Comparison of ENCODE assay signal across 25 mouse cellular contexts in genomic region chr6:7277431-7277830, GRCm38 (mm10).
DNase-seq lines count a peak whose midpoint lies in the region; ATAC-seq and TF ChIP-seq lines count a peak whose summit lies in the region.
"Had no signal": no experiment of that assay in that cellular context is flagged by ENCODE, and none has a peak within 500 bp of the region (broad histone marks: within the 10 kb centered on the region; RNA-seq: fewer than 3 reads in every experiment).

No protein-coding gene starts in this region.

- H3K27ac ChIP-seq in lung, embryonic 14.5 days (ENCODE audit: low read depth) = no peak overlapping the region
- H3K27ac ChIP-seq in embryonic facial prominence, embryonic 13.5 days = no peak overlapping the region
- no peak overlapping the region for H3K27ac ChIP-seq in limb, embryonic 14.5 days (replicated peaks; ENCODE audit: low read depth, low read length)
- H3K27ac ChIP-seq: forebrain, embryonic 13.5 days; heart, embryonic 10.5 days; layer of hippocampus, adult 2 months; limb, embryonic 13.5 days; liver, embryonic 13.5 days; macrophage; midbrain, embryonic 15.5 days; neural tube, embryonic 12.5 days had no signal

- no peaks in the 10 kb centered on the region for H3K27me3 ChIP-seq in lung, embryonic 14.5 days (ENCODE audit: insufficient read depth, low read length)
- no peaks in the 10 kb centered on the region for H3K27me3 ChIP-seq in embryonic facial prominence, embryonic 13.5 days
- H3K27me3 ChIP-seq in limb, embryonic 14.5 days (ENCODE audit: control insufficient read depth, insufficient read depth, low read length) = no peaks in the 10 kb centered on the region
- H3K27me3 ChIP-seq: forebrain, embryonic 13.5 days; limb, embryonic 13.5 days; liver, embryonic 13.5 days; midbrain, embryonic 15.5 days; neural tube, embryonic 12.5 days had no signal

- WGBS in lung, embryonic 14.5 days = 36% methylated on average over 4 of the region's 4 CpGs
- 34% methylated on average over 4 of the region's 4 CpGs for WGBS in lung, adult 2 months
- 41% methylated on average over 4 of the region's 4 CpGs for WGBS in embryonic facial prominence, embryonic 13.5 days
- 25% methylated on average over 4 of the region's 4 CpGs for WGBS in limb, embryonic 14.5 days

- H3K4me1 ChIP-seq in lung, embryonic 14.5 days (ENCODE audit: insufficient read depth) = no peaks in the 10 kb centered on the region
- no peaks in the 10 kb centered on the region for H3K4me1 ChIP-seq in lung, adult 2 months (ENCODE audit: control insufficient read depth, insufficient read depth, low read length)
- H3K4me1 ChIP-seq in embryonic facial prominence, embryonic 13.5 days = no peaks in the 10 kb centered on the region
- H3K4me1 ChIP-seq in limb, embryonic 14.5 days (ENCODE audit: control insufficient read depth, insufficient read depth, low read length) = no peaks in the 10 kb centered on the region
- H3K4me1 ChIP-seq: forebrain, embryonic 13.5 days; heart, embryonic 10.5 days; liver, embryonic 13.5 days; midbrain, embryonic 15.5 days; neural tube, embryonic 12.5 days had no signal

- H3K9ac ChIP-seq in lung, embryonic 14.5 days = no peak overlapping the region
- H3K9ac ChIP-seq in embryonic facial prominence, embryonic 13.5 days = no peak overlapping the region
- no peak overlapping the region for H3K9ac ChIP-seq in limb, embryonic 14.5 days (ENCODE audit: low read depth, low read length, severe bottlenecking)
- H3K9ac ChIP-seq: forebrain, embryonic 13.5 days; limb, embryonic 13.5 days; liver, embryonic 13.5 days; midbrain, embryonic 15.5 days; neural tube, embryonic 12.5 days had no signal

- H3K4me3 ChIP-seq in lung, embryonic 14.5 days (ENCODE audit: low read depth, low read length) = no peak overlapping the region
- no peak overlapping the region for H3K4me3 ChIP-seq in lung, adult 2 months (replicated peaks; ENCODE audit: extremely low read depth, low read depth, low read length)
- no peak overlapping the region for H3K4me3 ChIP-seq in embryonic facial prominence, embryonic 13.5 days
- no peak overlapping the region for H3K4me3 ChIP-seq in limb, embryonic 14.5 days (replicated peaks; ENCODE audit: low read length)
- H3K4me3 ChIP-seq: erythroblast, embryonic 14.5 days; forebrain, embryonic 13.5 days; heart, embryonic 10.5 days; layer of hippocampus, adult 2 months; limb, embryonic 13.5 days; liver, embryonic 13.5 days; midbrain, embryonic 15.5 days; neural tube, embryonic 12.5 days had no signal

- DNase-seq in embryo, embryonic 10 days (ENCODE audit: low spot score) = peak; percentile 4
- DNase-seq in embryo, embryonic 10.5 days (ENCODE audit: low spot score) = no peak
- peak; percentile 15 for DNase-seq in lung, embryonic 14.5 days
- no peak for DNase-seq in lung, adult 2 months
- peak; percentile 12 for DNase-seq in limb, embryonic 14.5 days (ENCODE audit: low spot score)
- no peak for DNase-seq in spleen, postnatal 4 days (ENCODE audit: low spot score in 2 of 2)
- DNase-seq in lung, adult 18-20 months = no peak
- DNase-seq: adrenal gland, adult 8-10 months; cerebellum, adult 18-20 months; cerebellum, postnatal 14 days; gastrocnemius, postnatal 10 days; kidney, postnatal 10 days; liver, embryonic 13.5 days; retina, postnatal 1 day had no signal

- no peak for TF ChIP-seq POLR2A in lung, adult 2 months (IDR thresholded peaks at IDR 0.05; ENCODE audit: borderline replicate concordance, extremely low read depth, low read depth, low read length)
- TF ChIP-seq POLR2A in limb, embryonic 14.5 days (IDR thresholded peaks at IDR 0.05; ENCODE audit: borderline replicate concordance, extremely low read depth, insufficient read depth, insufficient read length) = no peak

- no peak for TF ChIP-seq CTCF in lung, embryonic 14.5 days (IDR thresholded peaks at IDR 0.05; ENCODE audit: low read depth)
- TF ChIP-seq CTCF in lung, adult 2 months (IDR thresholded peaks at IDR 0.05; ENCODE audit: insufficient read depth, low read length) = no peak

- H3K4me2 ChIP-seq in lung, embryonic 14.5 days = no peak overlapping the region
- H3K4me2 ChIP-seq in embryonic facial prominence, embryonic 13.5 days = no peak overlapping the region
- no peak overlapping the region for H3K4me2 ChIP-seq in limb, embryonic 14.5 days (replicated peaks; ENCODE audit: low read depth, low read length, severe bottlenecking)
- H3K4me2 ChIP-seq: forebrain, embryonic 13.5 days; limb, embryonic 13.5 days; liver, embryonic 13.5 days; midbrain, embryonic 15.5 days; neural tube, embryonic 12.5 days had no signal

- ATAC-seq in lung, embryonic 14.5 days (ENCODE audit: insufficient read depth) = no peak
- peak; percentile 20; the same call in 1 of the 2 replicates for ATAC-seq in embryonic facial prominence, embryonic 13.5 days (ENCODE audit: insufficient number of reproducible peaks, insufficient read depth, low FRiP score, low TSS enrichment, low read depth)
- no peak for ATAC-seq in limb, embryonic 14.5 days (ENCODE audit: low FRiP score, low read depth)
- ATAC-seq: forebrain, embryonic 13.5 days; hindbrain, embryonic 16.5 days; intestine, postnatal 0 days; midbrain, embryonic 15.5 days had no signal

- H3K36me3 ChIP-seq in lung, embryonic 14.5 days (ENCODE audit: insufficient read depth) = no peaks in the 10 kb centered on the region
- no peaks in the 10 kb centered on the region for H3K36me3 ChIP-seq in embryonic facial prominence, embryonic 13.5 days
- no peaks in the 10 kb centered on the region for H3K36me3 ChIP-seq in limb, embryonic 14.5 days (ENCODE audit: control insufficient read depth, insufficient read depth, low read length)
- H3K36me3 ChIP-seq: heart, embryonic 10.5 days; limb, embryonic 13.5 days; liver, embryonic 13.5 days; midbrain, embryonic 15.5 days; neural tube, embryonic 12.5 days had no signal

- no peaks in the 10 kb centered on the region for H3K9me3 ChIP-seq in lung, embryonic 14.5 days (ENCODE audit: low read depth, low read length)
- no peaks in the 10 kb centered on the region for H3K9me3 ChIP-seq in embryonic facial prominence, embryonic 13.5 days
- H3K9me3 ChIP-seq in limb, embryonic 14.5 days (ENCODE audit: control insufficient read depth, low read length) = no peaks in the 10 kb centered on the region
- H3K9me3 ChIP-seq: forebrain, embryonic 13.5 days; heart, embryonic 10.5 days; limb, embryonic 13.5 days; liver, embryonic 13.5 days; midbrain, embryonic 15.5 days; neural tube, embryonic 12.5 days had no signal

Comparison
In these comparisons a context has a peak if more than half of its experiments do, and no peak if none do; other contexts are left out.
1. DNase-seq: peak in embryo, embryonic 10 days (single experiment), lung, embryonic 14.5 days (single experiment) and limb, embryonic 14.5 days (single experiment); none in embryo, embryonic 10.5 days (single experiment), lung, adult 2 months (single experiment), spleen, postnatal 4 days (0 of 2) and lung, adult 18-20 months (0 of 2).